Mouse (Mus musculus) CH12.LX (cell line): Measurements from ENCODE around the gene Cyp24a1. TPM values are rescaled to one million over a fixed set of nuclear protein-coding genes. Genes with fewer than 3 reads are reported as not detected.

Source experiments
- DNase-seq: peaks from one replicate; pipeline ENCODE4 v3.0.0-alpha.2; 2013; ENCODE audit errors: extremely low read depth
- H3K27ac ChIP-seq: 2 replicates; pipeline ENCODE4 v1.5.1; 2012; ENCODE audit warnings: low read depth, mild to moderate bottlenecking, control low read depth, moderate library complexity; ENCODE audit not compliant: insufficient read depth
- H3K27me3 ChIP-seq: replicated peaks from 2 replicates; pipeline ENCODE3; 2012; ENCODE audit warnings: inconsistent platforms
- H3K36me3 ChIP-seq, 2 experiments: replicated peaks in 1 of 2; 2 replicates each; pipeline versions ENCODE3 to v1.6.1; 2012; ENCODE audit warnings: inconsistent platforms in 1 of 2, low read length in 1 of 2, mild to moderate bottlenecking in 1 of 2, mixed read lengths in 1 of 2, moderate library complexity in 1 of 2; ENCODE audit not compliant: control insufficient read depth in 1 of 2, insufficient read depth in 1 of 2
- H3K4me1 ChIP-seq, 2 experiments: 2 replicates each; pipeline ENCODE4 v1.6.1; 2012; ENCODE audit warnings: inconsistent platforms in 1 of 2, moderate library complexity in 1 of 2; ENCODE audit not compliant: insufficient read depth in 2 of 2, control insufficient read depth in 1 of 2
- H3K4me2 ChIP-seq: 2 replicates; pipeline ENCODE4 v1.6.1; 2012; ENCODE audit warnings: low read depth, mild to moderate bottlenecking, control low read depth; ENCODE audit not compliant: poor library complexity, insufficient read depth, severe bottlenecking
- H3K4me3 ChIP-seq, 3 experiments: fragments of 150-350 bp in 1 of 3; sonication (generic) in 1 of 3; replicated peaks in 1 of 3; 2 replicates each; pipeline versions ENCODE3 to v1.5.1; 2011 to 2012; ENCODE audit warnings: low read depth in 2 of 3, low read length in 2 of 3, mild to moderate bottlenecking in 2 of 3, moderate library complexity in 2 of 3, control low read depth in 1 of 3, improper control_type of control experiment in 1 of 3, inconsistent platforms in 1 of 3, mixed read lengths in 1 of 3; ENCODE audit not compliant: poor library complexity in 1 of 3
- H3K79me2 ChIP-seq: replicated peaks from 2 replicates; pipeline ENCODE4 v1.6.1; 2012; ENCODE audit warnings: mild to moderate bottlenecking, moderate library complexity; ENCODE audit not compliant: control insufficient read depth, poor library complexity, insufficient read depth, severe bottlenecking; ENCODE audit errors: extremely low read depth
- H3K9ac ChIP-seq: 2 replicates; pipeline ENCODE4 v1.6.1; 2012; ENCODE audit warnings: low read depth, mild to moderate bottlenecking, control low read depth, moderate library complexity; ENCODE audit not compliant: insufficient read depth
- H3K9me3 ChIP-seq: replicated peaks from 2 replicates; pipeline ENCODE3; 2012; ENCODE audit warnings: low read length, inconsistent platforms, mixed read lengths
- BHLHE40 ChIP-seq: IDR thresholded peaks from 2 replicates; pipeline ENCODE4 v1.6.1; 2011; ENCODE audit warnings: mild to moderate bottlenecking, low read depth, low read length, improper control_type of control experiment
- CHD1 ChIP-seq: IDR thresholded peaks from 2 replicates; pipeline ENCODE4 v1.6.1; 2012; ENCODE audit warnings: low read depth, low read length, improper control_type of control experiment, inconsistent platforms
- CTCF ChIP-seq, 2 experiments: IDR thresholded peaks in 1 of 2; conservative IDR thresholded peaks in 1 of 2; 2 replicates each; pipeline ENCODE4 v1.5.1; 2011 to 2012; ENCODE audit warnings: low read depth in 2 of 2, low read length in 2 of 2, improper control_type of control experiment in 1 of 2, inconsistent platforms in 1 of 2, mild to moderate bottlenecking in 1 of 2, moderate library complexity in 1 of 2
- EP300 ChIP-seq: IDR thresholded peaks from 2 replicates; pipeline ENCODE4 v1.6.1; 2011; ENCODE audit warnings: low read length, improper control_type of control experiment
- JUN ChIP-seq: IDR thresholded peaks from 2 replicates; pipeline ENCODE4 v1.6.1; 2011; ENCODE audit warnings: low read depth, mild to moderate bottlenecking, low read length, improper control_type of control experiment, moderate library complexity; ENCODE audit not compliant: insufficient read depth
- KAT2A ChIP-seq: IDR thresholded peaks from 2 replicates; pipeline ENCODE4 v1.6.1; 2012; ENCODE audit warnings: low read length, improper control_type of control experiment, inconsistent platforms; ENCODE audit not compliant: insufficient replicate concordance
- MEF2A ChIP-seq: IDR thresholded peaks from 2 replicates; pipeline ENCODE4 v1.6.1; 2014; ENCODE audit warnings: low read depth, mild to moderate bottlenecking, inconsistent platforms, low read length, improper control_type of control experiment, borderline replicate concordance
- MXI1 ChIP-seq: IDR thresholded peaks from 2 replicates; pipeline ENCODE4 v1.6.1; 2011; ENCODE audit warnings: mild to moderate bottlenecking, low read depth, low read length, improper control_type of control experiment
- NELFE ChIP-seq: IDR thresholded peaks from 2 replicates; pipeline ENCODE4 v1.6.1; 2011; ENCODE audit warnings: low read depth, low read length, improper control_type of control experiment
- PAX5 ChIP-seq: IDR thresholded peaks from 2 replicates; pipeline ENCODE4 v1.6.1; 2012; ENCODE audit warnings: low read length, inconsistent platforms, mixed read lengths
- POLR2AphosphoS2 ChIP-seq: IDR thresholded peaks from 2 replicates; pipeline ENCODE4 v1.6.1; 2011; ENCODE audit warnings: low read depth, low read length, improper control_type of control experiment
- RAD21 ChIP-seq: IDR thresholded peaks from 2 replicates; pipeline ENCODE4 v1.6.1; 2011; ENCODE audit warnings: low read depth, mild to moderate bottlenecking, low read length, improper control_type of control experiment, moderate library complexity
- RCOR1 ChIP-seq: conservative IDR thresholded peaks from 2 replicates; pipeline ENCODE4 v1.6.1; 2012; ENCODE audit warnings: low read depth, mild to moderate bottlenecking, inconsistent platforms, low read length, improper control_type of control experiment
- SIN3A ChIP-seq: IDR thresholded peaks from 2 replicates; pipeline ENCODE4 v1.6.1; 2012; ENCODE audit warnings: low read length, improper control_type of control experiment, inconsistent platforms
- TBP ChIP-seq: conservative IDR thresholded peaks from 2 replicates; pipeline ENCODE4 v1.6.1; 2011; ENCODE audit warnings: low read depth, low read length, improper control_type of control experiment
- UBTF ChIP-seq: IDR thresholded peaks from 2 replicates; pipeline ENCODE4 v1.6.1; 2012; ENCODE audit warnings: low read depth, mild to moderate bottlenecking, inconsistent platforms, low read length, improper control_type of control experiment, moderate library complexity
- ZC3H11A ChIP-seq: IDR thresholded peaks from 2 replicates; pipeline ENCODE4 v1.6.1; 2012; ENCODE audit warnings: low read depth, mild to moderate bottlenecking, inconsistent platforms, low read length, improper control_type of control experiment
- ZMIZ1 ChIP-seq: IDR thresholded peaks from 2 replicates; pipeline ENCODE4 v1.6.1; 2012; ENCODE audit warnings: low read depth, mild to moderate bottlenecking, inconsistent platforms, low read length, improper control_type of control experiment
- dilution Hi-C: fragments of 300-500 bp; cut with MboI; formaldehyde crosslinking; loops from 2 replicates; pipeline ENCODE4 v1.14.3; 2020; ENCODE audit warnings: low sequenced_read_pairs; ENCODE audit not compliant: extremely low pct_unique_long_range_greater_than_20kb, extremely low pct_ligation_motif_present
- in situ Hi-C: fragments of 300-500 bp; cut with MboI; formaldehyde crosslinking; loops from 3 replicates; pipeline ENCODE4 v1.14.3; 2019; ENCODE audit warnings: low sequenced_read_pairs, low pct_ligation_motif_present, low pct_unique_long_range_greater_than_20kb, mixed read lengths
- polyA plus RNA-seq: library from polyadenylated mRNA; unstranded; fragments of >175 nt; gene quantifications from 2 replicates; pipeline ENCODE4 v1.2.1, GENCODE M21; 2012; ENCODE audit warnings: low read depth; ENCODE audit not compliant: insufficient read length
- total RNA-seq, 2 experiments: library from RNA; depleted of rRNA; stranded (reverse); fragments of 300-350 nt in 1 of 2; fragments of >200 nt in 1 of 2; gene quantifications; 2 replicates each; pipeline ENCODE4 v1.2.3; 2012 to 2014

Gene Cyp24a1
- total and polyA plus RNA-seq, 3 experiments = not detected

GRCm38 (mm10) chr2:170530256-170530655 lies 33.3 kb upstream of the Cyp24a1 start:
- Histone ChIP-seq H3K27ac (no peak overlapping the region), H3K79me2 (no peaks in the 10 kb centered on the region), H3K9me3 (peaks cover 46% of the 10 kb centered on the region), H3K9ac (no peak overlapping the region), H3K4me3 (no peak overlapping the region), H3K27me3 (no peaks in the 10 kb centered on the region), H3K4me1 (no peaks in the 10 kb centered on the region), H3K36me3 (no peaks in the 10 kb centered on the region), H3K4me2 (no peak overlapping the region)
- DNase-seq = no peak
- dilution Hi-C loops (no loop called here), in situ Hi-C loops (no loop called here)
- no peak for TF ChIP-seq POLR2AphosphoS2
- TF ChIP-seq SIN3A = no peak

- H3K27ac ChIP-seq = no peak overlapping the region
- dilution Hi-C loops = no loop called here
- H3K4me3 ChIP-seq = no peak overlapping the region
- H3K9ac ChIP-seq = no peak overlapping the region
- in situ Hi-C loops = loop anchor here (10.0 kb wide), 1 partner anchor 1685 kb away; no protein-coding TSS in a partner anchor
- TF ChIP-seq BHLHE40 (no peak), CHD1 (no peak), EP300 (no peak), SIN3A (no peak), CTCF (conservative IDR thresholded peaks at IDR 0.05 in 1 of 2, IDR thresholded peaks at IDR 0.05 in 1 of 2; ENCODE audit: low read depth in 2 of 2, low read length in 2 of 2) (no peak), ZMIZ1 (no peak), NELFE (no peak), KAT2A (no peak), MXI1 (no peak), UBTF (no peak), MEF2A (no peak), RAD21 (no peak), TBP (no peak), ZC3H11A (no peak), PAX5 (no peak), POLR2AphosphoS2 (no peak), RCOR1 (no peak), JUN (no peak)
- TF ChIP-seq, all 38 proteins: peak for 0
- Histone ChIP-seq H3K27me3 (no peaks in the 10 kb centered on the region), H3K36me3 (no peaks in the 10 kb centered on the region), H3K9me3 (peaks cover 44% of the 10 kb centered on the region), H3K4me1 (no peaks in the 10 kb centered on the region), H3K4me2 (no peak overlapping the region), H3K79me2 (no peaks in the 10 kb centered on the region)
- DNase-seq = no peak
Measured at GRCm38 (mm10) chr2:170529766-170530165, 32.8 kb upstream of the Cyp24a1 start.
